Mouse (Mus musculus) kidney, adult 2 months (tissue): ENCODE data around the gene 3110021N24Rik.

Source experiments
- CTCF ChIP-seq: fragments of 200-500 bp; conservative IDR thresholded peaks from 2 replicates; pipeline ENCODE4 v1.5.1; 2011; ENCODE audit warnings: low read depth, mild to moderate bottlenecking, control low read depth, low read length, moderate library complexity, mixed read lengths; ENCODE audit not compliant: insufficient read depth, insufficient read length
- POLR2A ChIP-seq: fragments of 200-500 bp; IDR thresholded peaks from one replicate; pipeline ENCODE4 v1.6.1; 2011; ENCODE audit warnings: low read depth, low read length, control low read depth

GRCm38 (mm10) chr4:108731582-108731981 lies 12.1 kb downstream of the 3110021N24Rik start:
- TF ChIP-seq POLR2A (no peak), CTCF (no peak)
